Mouse (Mus musculus): ENCODE measurements around the gene Enoph1. TPM values are rescaled to one million over a fixed set of nuclear protein-coding genes. Genes with fewer than 3 reads are reported as not detected.

Gene Enoph1
- polyA plus RNA-seq, 1 experiment from 2014 or later = 61.3 TPM

DNA sequence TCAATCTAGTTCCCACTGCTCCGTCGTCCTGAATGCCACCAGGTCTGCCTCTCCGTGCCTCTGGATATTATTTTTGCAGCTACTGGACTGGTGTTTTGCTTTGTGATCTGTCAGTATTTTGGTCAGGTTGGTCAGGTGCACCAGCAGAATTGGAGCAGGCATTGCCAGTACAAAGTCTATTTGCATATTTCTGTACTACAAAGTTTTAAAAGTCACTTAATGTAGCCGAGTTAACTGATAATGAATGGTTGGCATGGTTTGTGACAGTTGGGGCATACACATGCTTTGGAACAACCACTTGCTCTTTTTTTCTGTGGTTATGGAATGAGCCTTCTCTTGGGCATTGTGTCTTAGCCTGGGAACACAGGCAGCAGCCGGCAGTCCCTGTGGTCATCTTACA is 4.8 kb downstream of the Enoph1 start:
- no peak overlapping the region for H3K4me2 ChIP-seq (ENCODE audit: low read length)
- H3K27me3 ChIP-seq (ENCODE audit: control insufficient read depth, insufficient read depth, low read depth, low read length) = no peaks in the 10 kb centered on the region
- peaks cover 31% of the 10 kb centered on the region for H3K4me1 ChIP-seq (ENCODE audit: control insufficient read depth, insufficient read depth, low read length)
- no peak overlapping the region for H3K9ac ChIP-seq (ENCODE audit: low read depth, low read length)
- no peak overlapping the region for H3K27ac ChIP-seq (ENCODE audit: low read length)
- H3K9me3 ChIP-seq (replicated peaks; ENCODE audit: control insufficient read depth, low read length, poor library complexity, severe bottlenecking) = no peaks in the 10 kb centered on the region
- WGBS = 75% methylated on average over 5 of the region's 5 CpGs
- no peak overlapping the region for H3K4me3 ChIP-seq (ENCODE audit: low read depth, low read length)
- ATAC-seq = no peak
- no peaks in the 10 kb centered on the region for H3K36me3 ChIP-seq (ENCODE audit: control insufficient read depth, insufficient read depth, low read length)

DNA sequence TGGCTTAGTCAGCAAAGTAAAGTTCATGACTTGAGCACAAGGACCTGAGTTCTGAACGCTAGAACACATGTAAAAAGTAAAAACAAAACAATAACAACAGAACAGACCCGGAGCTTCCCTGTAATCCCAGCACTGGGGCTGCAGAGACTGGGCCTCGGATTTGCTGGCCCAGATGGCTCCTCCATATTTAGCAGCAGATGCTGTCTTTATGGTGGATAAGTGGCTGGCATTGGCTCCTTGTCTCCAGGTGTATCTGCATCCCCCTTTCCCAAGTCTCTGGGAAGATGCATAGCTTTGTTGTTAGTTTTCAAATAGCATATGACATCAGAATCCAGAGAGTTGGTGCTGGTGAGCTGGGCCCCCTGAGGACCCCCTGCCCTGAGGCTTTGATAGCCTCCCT is 6.3 kb downstream of the Enoph1 start:
- Histone ChIP-seq H3K9me3 (replicated peaks; ENCODE audit: control insufficient read depth, low read length, poor library complexity, severe bottlenecking) (no peaks in the 10 kb centered on the region), H3K27me3 (ENCODE audit: control insufficient read depth, insufficient read depth, low read depth, low read length) (no peaks in the 10 kb centered on the region), H3K4me2 (ENCODE audit: low read length) (no peak overlapping the region), H3K36me3 (ENCODE audit: control insufficient read depth, insufficient read depth, low read length) (no peaks in the 10 kb centered on the region), H3K4me3 (ENCODE audit: low read depth, low read length) (no peak overlapping the region), H3K9ac (ENCODE audit: low read depth, low read length) (no peak overlapping the region), H3K4me1 (ENCODE audit: control insufficient read depth, insufficient read depth, low read length) (peaks cover 27% of the 10 kb centered on the region), H3K27ac (ENCODE audit: low read length) (no peak overlapping the region)
- WGBS = 76% methylated on average over 3 of the region's 3 CpGs
- ATAC-seq = no peak

DNA sequence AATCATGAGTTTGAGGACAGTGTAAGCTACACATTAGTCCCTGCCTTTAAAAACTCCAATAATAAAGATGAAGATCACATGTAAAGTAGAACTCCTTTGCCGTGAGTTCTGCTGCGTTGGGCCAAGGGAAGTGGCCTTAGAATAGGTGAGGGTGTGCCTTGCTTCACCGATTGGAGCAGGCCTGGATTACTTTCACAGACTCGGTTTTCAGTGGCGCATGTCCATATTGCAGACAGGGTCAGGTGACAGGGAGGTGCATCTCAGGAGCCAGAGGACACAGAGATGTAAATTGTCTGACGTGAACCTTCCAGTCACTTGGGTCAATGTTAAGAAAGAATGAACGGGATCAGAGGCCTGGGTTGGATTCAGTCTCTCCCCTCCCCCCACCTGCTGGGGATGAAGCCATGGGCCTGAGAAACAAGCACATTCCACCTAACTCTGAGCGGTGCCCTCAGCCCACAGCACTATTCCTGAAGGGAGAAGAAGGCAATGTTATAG is 7.4 kb downstream of the Enoph1 start:
- Histone ChIP-seq H3K4me1 (ENCODE audit: control insufficient read depth, insufficient read depth, low read length) (peaks cover 20% of the 10 kb centered on the region), H3K27me3 (ENCODE audit: control insufficient read depth, insufficient read depth, low read depth, low read length) (no peaks in the 10 kb centered on the region), H3K27ac (ENCODE audit: low read length) (no peak overlapping the region), H3K4me2 (ENCODE audit: low read length) (no peak overlapping the region), H3K4me3 (ENCODE audit: low read depth, low read length) (no peak overlapping the region), H3K9ac (ENCODE audit: low read depth, low read length) (no peak overlapping the region), H3K36me3 (ENCODE audit: control insufficient read depth, insufficient read depth, low read length) (no peaks in the 10 kb centered on the region), H3K9me3 (replicated peaks; ENCODE audit: control insufficient read depth, low read length, poor library complexity, severe bottlenecking) (no peaks in the 10 kb centered on the region)
- 50% methylated on average over 8 of the region's 8 CpGs for WGBS
- no peak for ATAC-seq

DNA sequence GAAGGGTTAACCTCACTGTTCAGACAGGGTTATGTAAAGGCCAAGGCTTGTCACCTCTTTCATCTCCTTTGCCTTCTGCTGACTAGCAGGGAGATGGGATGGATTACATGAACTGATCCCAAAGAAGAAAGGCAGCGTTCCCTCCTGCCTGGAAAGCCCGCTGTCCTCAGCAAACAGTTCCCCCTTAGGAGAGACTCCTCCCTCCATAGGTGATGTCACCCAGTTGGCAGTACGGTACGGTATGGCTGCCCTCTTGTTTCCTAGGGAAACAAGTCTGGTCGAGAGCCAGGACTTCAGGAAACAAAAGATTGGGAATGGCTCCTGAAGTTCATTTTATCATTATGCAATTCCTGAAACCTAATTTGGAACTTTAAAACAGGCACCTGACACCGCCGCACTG is 8.1 kb downstream of the Enoph1 start:
- Histone ChIP-seq H3K4me2 (ENCODE audit: low read length) (no peak overlapping the region), H3K27ac (ENCODE audit: low read length) (no peak overlapping the region), H3K9me3 (replicated peaks; ENCODE audit: control insufficient read depth, low read length, poor library complexity, severe bottlenecking) (no peaks in the 10 kb centered on the region), H3K4me1 (ENCODE audit: control insufficient read depth, insufficient read depth, low read length) (peaks cover 20% of the 10 kb centered on the region), H3K27me3 (ENCODE audit: control insufficient read depth, insufficient read depth, low read depth, low read length) (no peaks in the 10 kb centered on the region), H3K4me3 (ENCODE audit: low read depth, low read length) (no peak overlapping the region), H3K9ac (ENCODE audit: low read depth, low read length) (no peak overlapping the region), H3K36me3 (ENCODE audit: control insufficient read depth, insufficient read depth, low read length) (no peaks in the 10 kb centered on the region)
- 35% methylated on average over 7 of the region's 7 CpGs for WGBS
- ATAC-seq = no peak

DNA sequence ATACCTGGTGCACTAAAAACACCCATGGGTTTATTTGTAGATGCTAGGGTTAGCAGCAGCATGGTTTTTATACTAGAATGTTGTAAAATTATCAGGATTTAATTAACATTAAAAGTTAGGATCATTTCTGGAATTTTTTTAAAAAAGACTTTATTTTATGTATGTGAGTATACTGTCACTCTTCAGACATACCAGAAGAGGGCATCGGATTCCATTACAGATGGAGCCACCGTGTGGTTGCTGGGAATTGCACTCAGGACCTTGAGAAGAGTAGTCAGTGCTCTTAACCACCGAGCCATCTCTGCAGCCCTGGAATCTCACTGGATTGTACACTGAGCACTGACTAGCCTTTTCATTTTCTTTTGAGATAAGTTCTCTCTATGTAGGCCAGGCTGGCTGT is 10.1 kb downstream of the Enoph1 start:
- ATAC-seq = no peak
- Histone ChIP-seq H3K27ac (ENCODE audit: low read length) (no peak overlapping the region), H3K9me3 (replicated peaks; ENCODE audit: control insufficient read depth, low read length, poor library complexity, severe bottlenecking) (no peaks in the 10 kb centered on the region), H3K4me3 (ENCODE audit: low read depth, low read length) (no peak overlapping the region), H3K4me2 (ENCODE audit: low read length) (no peak overlapping the region), H3K9ac (ENCODE audit: low read depth, low read length) (no peak overlapping the region), H3K36me3 (ENCODE audit: control insufficient read depth, insufficient read depth, low read length) (no peaks in the 10 kb centered on the region), H3K4me1 (ENCODE audit: control insufficient read depth, insufficient read depth, low read length) (peaks cover 17% of the 10 kb centered on the region), H3K27me3 (ENCODE audit: control insufficient read depth, insufficient read depth, low read depth, low read length) (no peaks in the 10 kb centered on the region)
- 86% methylated on average over 3 of the region's 3 CpGs for WGBS

DNA sequence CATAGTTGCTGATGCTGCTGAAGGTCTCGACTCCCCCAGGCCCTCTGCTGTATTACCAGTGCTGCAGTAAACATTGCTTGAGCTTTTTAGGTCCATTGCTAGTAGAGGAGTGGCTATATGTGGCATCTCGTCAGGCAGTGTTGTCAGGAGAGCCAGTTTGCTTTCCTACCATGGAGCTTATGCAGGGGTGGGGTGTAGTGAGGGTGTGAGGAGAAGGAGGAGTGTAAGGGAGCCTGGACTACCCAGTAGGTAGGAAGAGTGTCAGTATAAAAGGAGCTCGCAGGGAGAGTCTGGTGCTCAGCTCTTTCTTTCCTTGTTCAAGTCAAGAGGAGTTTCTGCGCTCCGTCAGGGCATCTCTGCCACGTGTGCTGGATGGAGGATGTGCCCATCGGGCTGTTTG is 12.9 kb downstream of the Enoph1 start:
- Histone ChIP-seq H3K4me2 (ENCODE audit: low read length) (no peak overlapping the region), H3K9me3 (replicated peaks; ENCODE audit: control insufficient read depth, low read length, poor library complexity, severe bottlenecking) (no peaks in the 10 kb centered on the region), H3K27ac (ENCODE audit: low read length) (no peak overlapping the region), H3K9ac (ENCODE audit: low read depth, low read length) (no peak overlapping the region), H3K27me3 (ENCODE audit: control insufficient read depth, insufficient read depth, low read depth, low read length) (no peaks in the 10 kb centered on the region), H3K4me1 (ENCODE audit: control insufficient read depth, insufficient read depth, low read length) (peaks cover 17% of the 10 kb centered on the region), H3K36me3 (ENCODE audit: control insufficient read depth, insufficient read depth, low read length) (no peaks in the 10 kb centered on the region), H3K4me3 (ENCODE audit: low read depth, low read length) (no peak overlapping the region)
- 90% methylated on average over 7 of the region's 7 CpGs for WGBS
- ATAC-seq = no peak

DNA sequence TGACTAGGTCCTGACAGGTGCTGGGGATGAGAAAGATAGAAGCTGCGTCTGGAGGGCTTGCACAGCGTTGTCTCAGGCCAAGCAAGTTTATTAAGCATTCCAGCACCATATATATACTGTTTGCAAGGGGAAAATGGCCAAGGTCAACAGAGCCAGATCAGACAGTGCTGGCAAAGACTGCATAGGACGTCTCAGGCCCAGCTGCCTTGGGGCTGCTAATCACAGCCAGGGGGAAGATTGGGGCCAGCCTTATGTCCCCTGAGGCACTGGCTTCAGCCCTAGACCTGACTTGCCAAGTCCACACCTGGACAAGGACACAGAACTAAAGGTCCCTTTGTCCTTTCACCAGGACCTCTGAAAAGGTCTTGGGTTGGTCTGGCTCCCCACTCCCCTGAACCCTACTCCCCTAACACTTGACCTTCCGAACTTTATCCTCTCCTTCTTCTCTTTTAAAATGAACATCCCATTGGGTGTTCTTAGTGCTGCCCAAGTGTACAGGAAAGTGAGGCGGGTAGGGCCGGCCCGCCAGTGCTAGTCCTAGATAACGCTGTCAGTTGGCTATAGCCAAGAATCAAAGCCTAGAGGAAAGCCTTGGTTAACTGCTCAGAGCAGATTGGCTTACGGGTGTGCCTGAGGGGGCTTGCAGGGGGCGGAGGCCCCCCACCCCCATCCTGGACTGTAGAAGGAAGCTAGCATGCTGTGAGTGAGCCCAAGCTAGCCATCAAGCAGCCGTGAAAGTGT is 15.2 kb downstream of the Enoph1 start:
- Histone ChIP-seq H3K9ac (ENCODE audit: low read depth, low read length) (no peak overlapping the region), H3K4me1 (ENCODE audit: control insufficient read depth, insufficient read depth, low read length) (peaks cover 18% of the 10 kb centered on the region), H3K4me3 (ENCODE audit: low read depth, low read length) (no peak overlapping the region), H3K9me3 (replicated peaks; ENCODE audit: control insufficient read depth, low read length, poor library complexity, severe bottlenecking) (no peaks in the 10 kb centered on the region), H3K27ac (ENCODE audit: low read length) (no peak overlapping the region), H3K4me2 (ENCODE audit: low read length) (no peak overlapping the region), H3K36me3 (ENCODE audit: control insufficient read depth, insufficient read depth, low read length) (no peaks in the 10 kb centered on the region; the same call in 1 of the 2 replicates), H3K27me3 (ENCODE audit: control insufficient read depth, insufficient read depth, low read depth, low read length) (no peaks in the 10 kb centered on the region)
- 81% methylated on average over 11 of the region's 11 CpGs for WGBS
- no peak for ATAC-seq

DNA sequence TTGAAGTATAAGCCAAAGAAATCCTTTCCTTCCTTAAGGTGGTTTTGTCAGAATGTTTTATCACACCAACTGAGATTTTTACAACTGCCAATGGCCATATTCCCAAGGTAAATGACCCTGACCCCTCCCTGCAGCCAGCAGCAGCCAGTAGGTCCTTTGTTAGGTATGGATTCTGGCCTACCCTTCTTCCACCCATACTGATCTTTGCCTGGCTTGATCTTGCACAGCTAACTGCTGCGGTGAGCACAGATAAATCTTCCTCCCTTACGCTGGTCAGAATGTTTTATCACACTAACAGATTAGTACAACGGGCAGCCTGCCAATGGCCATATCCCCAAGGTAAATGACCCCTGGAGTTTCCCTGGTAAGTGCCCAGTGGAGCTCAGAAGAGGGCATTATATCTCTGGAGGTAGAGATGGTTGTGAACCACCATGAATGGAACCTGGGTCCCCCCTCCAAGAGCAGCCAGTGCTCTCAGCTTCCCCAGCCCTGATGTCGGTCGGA is 16.1 kb downstream of the Enoph1 start:
- H3K27ac ChIP-seq (ENCODE audit: low read length) = no peak overlapping the region
- H3K9ac ChIP-seq (ENCODE audit: low read depth, low read length) = no peak overlapping the region
- peaks cover 3% of the 10 kb centered on the region; the same call in 1 of the 2 replicates for H3K36me3 ChIP-seq (ENCODE audit: control insufficient read depth, insufficient read depth, low read length)
- H3K4me1 ChIP-seq (ENCODE audit: control insufficient read depth, insufficient read depth, low read length) = peaks cover 18% of the 10 kb centered on the region
- no peaks in the 10 kb centered on the region for H3K9me3 ChIP-seq (replicated peaks; ENCODE audit: control insufficient read depth, low read length, poor library complexity, severe bottlenecking)
- H3K4me2 ChIP-seq (ENCODE audit: low read length) = no peak overlapping the region
- ATAC-seq = no peak
- H3K27me3 ChIP-seq (ENCODE audit: control insufficient read depth, insufficient read depth, low read depth, low read length) = no peaks in the 10 kb centered on the region
- 86% methylated on average over 5 of the region's 5 CpGs for WGBS
- H3K4me3 ChIP-seq (ENCODE audit: low read depth, low read length) = no peak overlapping the region

DNA sequence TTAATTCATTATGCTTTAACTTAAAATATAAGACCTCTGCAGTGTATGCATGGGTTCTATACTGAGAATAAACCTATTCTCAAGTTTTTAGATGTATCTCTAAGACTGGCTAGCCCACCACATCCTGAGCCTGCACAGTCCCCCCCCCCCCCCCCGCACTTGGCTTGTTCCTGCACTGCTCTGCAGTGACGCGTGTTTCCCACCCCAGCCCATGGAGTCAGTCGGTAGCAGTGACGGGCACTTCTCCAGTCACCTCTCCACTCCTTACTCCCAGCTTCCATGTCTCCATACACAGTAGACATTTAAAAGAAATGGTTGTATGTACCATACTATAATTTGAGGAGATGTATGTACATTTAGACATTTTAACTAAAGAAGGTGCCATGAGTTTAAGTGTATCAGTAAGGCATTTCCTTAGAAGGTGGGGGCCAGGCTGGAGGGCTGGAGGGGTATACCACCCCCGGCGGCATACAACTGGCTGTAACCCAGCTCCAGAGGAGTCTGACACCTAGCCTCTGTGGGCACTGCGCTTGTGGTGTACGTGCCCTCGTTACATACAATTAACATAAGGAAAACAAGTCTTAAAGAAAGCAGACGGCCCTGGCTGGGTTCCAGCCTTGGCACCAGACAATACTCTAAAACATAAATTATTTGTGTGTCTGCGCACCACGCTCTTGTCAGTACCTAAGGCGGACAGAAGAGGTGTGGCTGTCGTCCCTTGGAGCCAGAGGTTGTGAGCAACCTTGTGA is 17.9 kb downstream of the Enoph1 start:
- Histone ChIP-seq H3K9ac (ENCODE audit: low read depth, low read length) (no peak overlapping the region), H3K4me2 (ENCODE audit: low read length) (no peak overlapping the region), H3K4me1 (ENCODE audit: control insufficient read depth, insufficient read depth, low read length) (peaks cover 18% of the 10 kb centered on the region), H3K27me3 (ENCODE audit: control insufficient read depth, insufficient read depth, low read depth, low read length) (no peaks in the 10 kb centered on the region), H3K27ac (ENCODE audit: low read length) (no peak overlapping the region; the same call in 1 of the 2 replicates), H3K4me3 (ENCODE audit: low read depth, low read length) (no peak overlapping the region), H3K9me3 (replicated peaks; ENCODE audit: control insufficient read depth, low read length, poor library complexity, severe bottlenecking) (no peaks in the 10 kb centered on the region), H3K36me3 (ENCODE audit: control insufficient read depth, insufficient read depth, low read length) (peaks cover 15% of the 10 kb centered on the region)
- ATAC-seq = no peak; the same call in 1 of the 2 replicates
- WGBS = 75% methylated on average over 12 of the region's 15 CpGs
